Mouse (Mus musculus): Measurements from ENCODE around the gene Ctag2.

The Ctag2 gene

DNA sequence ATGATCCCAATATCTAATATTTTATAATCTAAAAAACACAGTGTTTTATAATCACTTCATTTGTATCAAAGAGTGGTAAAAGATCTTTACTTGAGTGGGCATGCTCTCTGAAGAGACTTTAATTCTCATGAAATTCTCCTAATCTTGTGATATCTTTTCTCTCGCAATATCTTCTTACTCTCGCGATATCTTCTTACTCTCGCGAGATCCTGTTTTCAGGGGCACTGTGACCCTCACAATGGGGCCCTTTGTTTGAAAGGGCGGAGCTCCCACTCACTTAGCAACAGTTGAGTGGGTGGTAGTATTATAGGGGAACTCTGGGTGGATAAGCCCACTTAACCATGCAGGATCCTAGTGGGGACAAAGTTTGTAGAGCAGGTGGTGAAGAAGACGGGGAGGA is at the start of gene Ctag2:
Ctag2 (plus strand) TSS at position 301 of the 400 bp plus-strand sequence.
- no peak for DNase-seq

Data from cerebellum, adult 11-12 months (tissue).